ENCODE assay signal across 26 mouse cellular contexts in the genomic region with DNA sequence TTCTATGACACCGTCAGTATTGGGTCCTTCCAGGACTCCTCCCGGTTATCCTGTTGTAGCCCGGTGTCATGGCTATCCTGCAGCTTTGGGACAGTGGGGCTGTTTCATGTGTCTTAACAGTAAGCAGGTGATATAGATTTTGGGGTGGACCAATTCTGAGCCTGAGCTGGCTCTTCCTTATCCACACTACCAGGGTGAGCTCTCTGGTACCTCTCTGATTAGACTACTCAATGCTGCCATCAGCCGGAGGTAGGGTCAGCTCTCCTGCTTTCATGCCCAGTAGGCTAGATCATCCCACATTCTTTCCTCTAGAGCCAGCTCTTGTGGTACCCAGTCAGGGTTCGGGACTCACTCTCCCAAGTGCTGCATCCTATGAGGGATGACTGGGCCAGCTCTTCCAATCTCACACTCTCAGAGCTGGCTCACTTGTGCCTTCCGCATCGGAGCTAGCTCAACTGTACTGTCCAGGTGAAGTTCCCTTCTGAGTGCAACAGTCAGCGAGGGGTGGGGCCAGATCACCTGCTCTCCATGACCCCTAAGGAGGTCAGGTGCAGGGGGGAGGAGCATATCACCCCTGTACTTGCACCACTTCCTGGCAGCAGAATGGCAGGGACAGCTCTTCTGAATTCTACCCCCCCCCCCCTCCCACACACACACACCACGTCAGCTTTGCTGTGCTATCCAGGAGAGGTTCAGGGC. TPM values are rescaled to one million over a fixed set of nuclear protein-coding genes. Genes with fewer than 3 reads are reported as not detected.
A peak's percentile ranks its signal among the peaks of the same experiment; 100 is the strongest.
DNase-seq lines count a peak whose midpoint lies in the region; ATAC-seq and TF ChIP-seq lines count a peak whose summit lies in the region.
"Had no signal": no experiment of that assay in that cellular context is flagged by ENCODE, and none has a peak within 500 bp of the region (broad histone marks: within the 10 kb centered on the region; RNA-seq: fewer than 3 reads in every experiment).

No protein-coding gene starts in this region.

- TF ChIP-seq CTCF in midbrain, postnatal 0 days (IDR thresholded peaks at IDR 0.05) = no peak
- TF ChIP-seq CTCF in layer of hippocampus, adult 2 months (conservative IDR thresholded peaks at IDR 0.05) = no peak

- no peaks in the 10 kb centered on the region for H3K27me3 ChIP-seq in heart, embryonic 11.5 days (ENCODE audit: control insufficient read depth, insufficient read depth, low read length)
- no peaks in the 10 kb centered on the region for H3K27me3 ChIP-seq in midbrain, embryonic 12.5 days
- no peaks in the 10 kb centered on the region for H3K27me3 ChIP-seq in midbrain, postnatal 0 days (ENCODE audit: insufficient read depth, low read length)
- H3K27me3 ChIP-seq: heart, embryonic 12.5 days; hindbrain, embryonic 13.5 days; limb, embryonic 12.5 days; liver, embryonic 15.5 days; midbrain, embryonic 15.5 days had no signal

- H3K36me3 ChIP-seq in heart, embryonic 11.5 days (ENCODE audit: control insufficient read depth, insufficient read depth, low read length) = no peaks in the 10 kb centered on the region
- no peaks in the 10 kb centered on the region for H3K36me3 ChIP-seq in midbrain, embryonic 12.5 days
- no peaks in the 10 kb centered on the region for H3K36me3 ChIP-seq in midbrain, postnatal 0 days (ENCODE audit: insufficient read depth, low read length)
- H3K36me3 ChIP-seq: heart, embryonic 12.5 days; hindbrain, embryonic 13.5 days; limb, embryonic 12.5 days; liver, embryonic 15.5 days; midbrain, embryonic 15.5 days had no signal

- intact Hi-C loops in heart, postnatal 36 days (cut with DNase I) = no loop called here
- intact Hi-C loops in left cerebral cortex, postnatal 4 days (cut with DNase I) = no loop called here

- no peak overlapping the region for H3K9ac ChIP-seq in heart, embryonic 11.5 days (ENCODE audit: low read depth, low read length)
- no peak overlapping the region for H3K9ac ChIP-seq in midbrain, embryonic 12.5 days (replicated peaks)
- no peak overlapping the region for H3K9ac ChIP-seq in midbrain, postnatal 0 days (replicated peaks; ENCODE audit: low read length, poor library complexity, severe bottlenecking)
- H3K9ac ChIP-seq: forebrain, postnatal 0 days; heart, embryonic 12.5 days; hindbrain, embryonic 13.5 days; limb, embryonic 12.5 days; liver, embryonic 15.5 days; midbrain, embryonic 15.5 days had no signal

- H3K9me3 ChIP-seq in heart, embryonic 11.5 days (replicated peaks; ENCODE audit: control insufficient read depth, low read length) = peaks cover 3% of the 10 kb centered on the region; the same call in 1 of the 2 replicates
- H3K9me3 ChIP-seq in midbrain, embryonic 12.5 days = no peaks in the 10 kb centered on the region
- no peaks in the 10 kb centered on the region for H3K9me3 ChIP-seq in midbrain, postnatal 0 days (ENCODE audit: low read length)
- H3K9me3 ChIP-seq: hindbrain, embryonic 13.5 days; liver, embryonic 15.5 days; midbrain, embryonic 15.5 days had no signal

- 80% methylated on average over 9 of the region's 9 CpGs for whole genome bisulfite sequencing in heart, embryonic 11.5 days (ENCODE audit: insufficient replicate concordance)
- WGBS in midbrain, embryonic 12.5 days = 90% methylated on average over 9 of the region's 9 CpGs
- WGBS in midbrain, postnatal 0 days = 84% methylated on average over 9 of the region's 9 CpGs

- DNase-seq in heart, postnatal 36 days = no peak
- DNase-seq in midbrain, postnatal 0 days (ENCODE audit: low spot score) = no peak
- DNase-seq in R1 (ENCODE audit: low read depth, low spot score) = peak; percentile 51
- no peak for DNase-seq in layer of hippocampus, adult 2 months (ENCODE audit: low spot score in 2 of 2)
- no peak for DNase-seq in left cerebral cortex, postnatal 4 days
- DNase-seq: adrenal gland, postnatal 36 days; cerebellum, adult 11-12 months; forebrain, postnatal 0 days; gastrocnemius, postnatal 14 days; heart, adult 11 months; heart, postnatal 10 days; kidney, adult 18-20 months; layer of hippocampus, postnatal 36 days; right cerebral cortex, adult 18-20 months had no signal

- H3K4me1 ChIP-seq in heart, embryonic 11.5 days (ENCODE audit: control insufficient read depth, insufficient read depth, low read length) = no peaks in the 10 kb centered on the region
- H3K4me1 ChIP-seq in midbrain, embryonic 12.5 days = no peaks in the 10 kb centered on the region
- no peaks in the 10 kb centered on the region for H3K4me1 ChIP-seq in midbrain, postnatal 0 days (ENCODE audit: insufficient read depth, low read length)
- H3K4me1 ChIP-seq: hindbrain, embryonic 13.5 days; limb, embryonic 12.5 days; midbrain, embryonic 15.5 days had no signal

- H3K4me2 ChIP-seq in heart, embryonic 11.5 days = no peak overlapping the region
- no peak overlapping the region for H3K4me2 ChIP-seq in midbrain, embryonic 12.5 days (replicated peaks)
- no peak overlapping the region for H3K4me2 ChIP-seq in midbrain, postnatal 0 days (ENCODE audit: low read depth, low read length, poor library complexity, severe bottlenecking)
- H3K4me2 ChIP-seq: heart, embryonic 12.5 days; hindbrain, embryonic 13.5 days; limb, embryonic 12.5 days; liver, embryonic 15.5 days; midbrain, embryonic 15.5 days had no signal

- no peak overlapping the region for H3K4me3 ChIP-seq in heart, embryonic 11.5 days (ENCODE audit: low read depth, low read length)
- H3K4me3 ChIP-seq in midbrain, embryonic 12.5 days = no peak overlapping the region
- no peak overlapping the region for H3K4me3 ChIP-seq in midbrain, postnatal 0 days (ENCODE audit: low read depth, low read length)
- H3K4me3 ChIP-seq in layer of hippocampus, adult 2 months = no peak overlapping the region
- H3K4me3 ChIP-seq: heart, embryonic 12.5 days; hindbrain, embryonic 13.5 days; limb, embryonic 12.5 days; liver, embryonic 15.5 days; midbrain, embryonic 15.5 days had no signal

- ATAC-seq in heart, embryonic 11.5 days (replicated peaks; ENCODE audit: insufficient number of reproducible peaks, low FRiP score, low TSS enrichment) = 0 out of 2 replicates have a peak, but pooled peaks have one; percentile 7
- ATAC-seq in midbrain, embryonic 12.5 days (ENCODE audit: low FRiP score, low read depth) = 0 out of 2 replicates have a peak, but pooled peaks have one; percentile 27
- no peak for ATAC-seq in midbrain, postnatal 0 days (ENCODE audit: low FRiP score)
- peak; percentile 54 for ATAC-seq in megakaryocyte progenitor cell, adult 5-6 weeks (replicated peaks; ENCODE audit: poor library complexity)
- ATAC-seq: CD4-positive, CD25-positive, alpha-beta regulatory T cell, adult 4 months; forebrain, postnatal 0 days; inflammation-experienced regulatory T-cells, adult 6 months; lung, postnatal 0 days; midbrain, embryonic 15.5 days had no signal

- no peak overlapping the region for H3K27ac ChIP-seq in heart, embryonic 11.5 days (ENCODE audit: low read depth, low read length)
- no peak overlapping the region for H3K27ac ChIP-seq in midbrain, embryonic 12.5 days (replicated peaks)
- H3K27ac ChIP-seq in midbrain, postnatal 0 days (ENCODE audit: low read depth, low read length) = no peak overlapping the region
- no peak overlapping the region for H3K27ac ChIP-seq in layer of hippocampus, adult 2 months
- H3K27ac ChIP-seq: hindbrain, embryonic 13.5 days; kidney, postnatal 0 days; limb, embryonic 12.5 days; liver, embryonic 15.5 days; midbrain, embryonic 15.5 days had no signal

RNA-seq across cellular contexts. Expression of a gene that starts 37.3 kb away (rescaled TPM):
- 73.7 and 83.5 TPM in 2 replicates for polyA plus RNA-seq in heart, embryonic 11.5 days (2014; fragmentation: Nextera tagmentation; extraction: Ambion mirVana)
- 10 to 100 TPM; 72.0 to 84.4 TPM for total RNA-seq in heart, postnatal 36 days (2021)
- 88.9 and 91.6 TPM in 2 replicates for polyA plus RNA-seq in midbrain, embryonic 12.5 days (2016; fragmentation: Nextera tagmentation; extraction: Ambion mirVana)
- 41.3 and 46.9 TPM in 2 replicates for total RNA-seq in midbrain, postnatal 0 days (2014; rRNA removed)
- polyA plus RNA-seq in midbrain, postnatal 0 days (2015; fragmentation: Nextera tagmentation; extraction: Ambion mirVana) = 103 and 111 TPM in 2 replicates
- total RNA-seq in megakaryocyte progenitor cell, adult 5-6 weeks (2015) = 36.8 and 48.1 TPM in 2 replicates
- total RNA-seq in megakaryocyte progenitor cell, adult 5-6 weeks (2017) = 13.4 and 17.9 TPM in 2 replicates
- 10 to 100 TPM; 47.7 to 53.3 TPM for total RNA-seq in layer of hippocampus, adult 2 months (2021)
- 10 to 100 TPM; 43.4 to 48.3 TPM for total RNA-seq in left cerebral cortex, postnatal 4 days (2021)

RNA-seq across cellular contexts. Expression of a gene that starts 46.1 kb away (rescaled TPM):
- polyA plus RNA-seq in heart, embryonic 11.5 days (2014; fragmentation: Nextera tagmentation; extraction: Ambion mirVana) = 44.3 and 47.0 TPM in 2 replicates
- total RNA-seq in heart, postnatal 36 days (2021) = 10 to 100 TPM; 21.1 to 24.0 TPM
- polyA plus RNA-seq in midbrain, embryonic 12.5 days (2016; fragmentation: Nextera tagmentation; extraction: Ambion mirVana) = 63.7 and 72.6 TPM in 2 replicates
- 85.7 and 105 TPM in 2 replicates for total RNA-seq in midbrain, postnatal 0 days (2014; rRNA removed)
- polyA plus RNA-seq in midbrain, postnatal 0 days (2015; fragmentation: Nextera tagmentation; extraction: Ambion mirVana) = 164 and 181 TPM in 2 replicates
- total RNA-seq in megakaryocyte progenitor cell, adult 5-6 weeks (2015) = 63.0 and 69.0 TPM in 2 replicates
- total RNA-seq in megakaryocyte progenitor cell, adult 5-6 weeks (2017) = 36.3 and 36.9 TPM in 2 replicates
- 100 to 1,000 TPM; 132 TPM for total RNA-seq in layer of hippocampus, adult 2 months (2021)
- 100 to 1,000 TPM; 207 to 219 TPM for total RNA-seq in left cerebral cortex, postnatal 4 days (2021)
